Mouse (Mus musculus): Measurements from ENCODE around the gene Atf7ip2.

Gene Atf7ip2

DNA sequence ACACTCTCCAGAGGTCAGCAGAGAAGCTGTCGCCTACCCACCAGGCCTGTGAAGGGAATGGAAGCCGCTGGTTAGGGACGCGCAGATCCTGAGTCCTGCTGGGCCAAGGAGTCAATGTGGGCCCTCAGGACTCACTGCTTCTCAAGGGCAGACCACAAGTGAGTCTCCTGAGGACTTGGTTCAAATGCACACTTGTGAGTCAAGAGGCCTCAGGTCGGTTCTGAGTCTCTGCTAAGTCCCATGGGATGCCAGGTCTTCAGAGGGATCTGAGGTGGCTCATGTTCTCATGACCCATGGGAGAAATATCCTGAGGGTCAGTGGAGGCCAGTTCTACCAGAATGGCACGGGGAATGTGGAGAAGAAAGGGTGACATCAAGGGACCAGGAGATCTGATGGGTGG, 95.6 kb downstream of the Atf7ip2 start:
- DNase-seq (ENCODE audit: extremely low read depth, low read depth) = no peak

GRCm38 (mm10) chr16:10297696-10298644, 105.5 kb downstream of the Atf7ip2 start:
- DNase-seq (ENCODE audit: extremely low read depth, low read depth) = no peak

DNA sequence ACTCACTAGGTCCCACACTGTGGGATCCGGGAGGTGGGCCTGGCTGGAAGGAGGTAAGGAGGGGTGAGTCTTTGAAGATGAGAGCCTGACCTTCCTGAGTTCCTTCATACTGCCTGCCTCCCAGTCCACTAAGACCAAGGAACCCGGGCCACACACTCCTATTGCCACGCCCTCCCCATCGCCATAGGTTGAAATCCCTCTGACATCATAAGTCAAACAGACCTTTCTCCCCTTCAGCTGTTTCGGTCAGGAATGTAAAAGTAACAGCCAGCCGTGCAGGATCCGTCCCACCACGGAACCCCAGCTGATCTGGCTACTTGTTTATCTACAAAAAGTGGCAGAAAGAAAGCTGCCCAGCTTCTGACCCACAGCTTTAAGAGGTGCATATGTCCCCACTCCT, 107.1 kb downstream of the Atf7ip2 start:
- DNase-seq (ENCODE audit: extremely low read depth, low read depth) = no peak

GRCm38 (mm10) chr16:10300231-10301186, 108.0 kb downstream of the Atf7ip2 start:
- no peak for DNase-seq (ENCODE audit: extremely low read depth, low read depth)

All from MEL-GATA-1-ER (cell line).